Mouse (Mus musculus): ENCODE data around the gene Vars2. TPM values are rescaled to one million over a fixed set of nuclear protein-coding genes. Genes with fewer than 3 reads are reported as not detected.

The Vars2 gene
- 19.0 and 19.8 TPM in 2 replicates for polyA plus RNA-seq (2015; fragmentation: Nextera tagmentation; extraction: Ambion mirVana)

GRCm38 (mm10) chr17:35667334-35668065 is at the start of gene Vars2:
Gene Vars2 (minus strand): TSS chr17:35667592.
- H3K9me3 ChIP-seq (ENCODE audit: control insufficient read depth, low read length): no peaks in the 10 kb centered on the region
- peak within 1 kb of the TSS; percentile 89 for H3K9ac ChIP-seq (replicated peaks; ENCODE audit: low read depth, low read length)
- peaks cover 13% of the 10 kb centered on the region for H3K4me1 ChIP-seq (replicated peaks; ENCODE audit: control insufficient read depth, insufficient read depth, low read length)
- H3K36me3 ChIP-seq (ENCODE audit: control insufficient read depth, insufficient read depth): no peaks in the 10 kb centered on the region
- peak; percentile 91 for ATAC-seq
- H3K4me3 ChIP-seq (replicated peaks; ENCODE audit: low read length): peak within 1 kb of the TSS; percentile 84
- no peaks in the 10 kb centered on the region for H3K27me3 ChIP-seq (replicated peaks; ENCODE audit: control insufficient read depth, insufficient read depth, low read length)
- under 1% methylated on average over 61 of the region's 61 CpGs for WGBS
- peak within 1 kb of the TSS; percentile 83 for H3K27ac ChIP-seq (ENCODE audit: low read length)
- H3K4me2 ChIP-seq (ENCODE audit: low read length): peak within 1 kb of the TSS; percentile 74

- Histone ChIP-seq H3K9ac (replicated peaks; ENCODE audit: low read depth, low read length) (no peak overlapping the region), H3K36me3 (ENCODE audit: control insufficient read depth, insufficient read depth) (no peaks in the 10 kb centered on the region), H3K4me1 (replicated peaks; ENCODE audit: control insufficient read depth, insufficient read depth, low read length) (peaks cover 11% of the 10 kb centered on the region), H3K27ac (ENCODE audit: low read length) (no peak overlapping the region), H3K9me3 (ENCODE audit: control insufficient read depth, low read length) (no peaks in the 10 kb centered on the region), H3K27me3 (replicated peaks; ENCODE audit: control insufficient read depth, insufficient read depth, low read length) (no peaks in the 10 kb centered on the region), H3K4me2 (ENCODE audit: low read length) (no peak overlapping the region), H3K4me3 (replicated peaks; ENCODE audit: low read length) (no peak overlapping the region)
- WGBS: 92% methylated on average over 6 of the region's 6 CpGs
- no peak for ATAC-seq
Measured at GRCm38 (mm10) chr17:35717080-35717479, 49.7 kb upstream of the Vars2 start.

GRCm38 (mm10) chr17:35716114-35716513 is 48.7 kb upstream of the Vars2 start:
- H3K4me3 ChIP-seq (replicated peaks; ENCODE audit: low read length): no peak overlapping the region
- no peak overlapping the region for H3K9ac ChIP-seq (replicated peaks; ENCODE audit: low read depth, low read length)
- ATAC-seq: no peak
- 92% methylated on average over 3 of the region's 3 CpGs for WGBS
- no peak overlapping the region for H3K4me2 ChIP-seq (ENCODE audit: low read length)
- no peaks in the 10 kb centered on the region for H3K36me3 ChIP-seq (ENCODE audit: control insufficient read depth, insufficient read depth)
- H3K4me1 ChIP-seq (replicated peaks; ENCODE audit: control insufficient read depth, insufficient read depth, low read length): peaks cover 12% of the 10 kb centered on the region
- H3K27me3 ChIP-seq (replicated peaks; ENCODE audit: control insufficient read depth, insufficient read depth, low read length): no peaks in the 10 kb centered on the region
- no peak overlapping the region for H3K27ac ChIP-seq (ENCODE audit: low read length)
- no peaks in the 10 kb centered on the region for H3K9me3 ChIP-seq (ENCODE audit: control insufficient read depth, low read length)

GRCm38 (mm10) chr17:35710705-35711347 is 43.4 kb upstream of the Vars2 start:
- Histone ChIP-seq H3K4me1 (replicated peaks; ENCODE audit: control insufficient read depth, insufficient read depth, low read length) (peaks cover 15% of the 10 kb centered on the region), H3K4me3 (replicated peaks; ENCODE audit: low read length) (no peak overlapping the region), H3K36me3 (ENCODE audit: control insufficient read depth, insufficient read depth) (no peaks in the 10 kb centered on the region), H3K27me3 (replicated peaks; ENCODE audit: control insufficient read depth, insufficient read depth, low read length) (no peaks in the 10 kb centered on the region), H3K4me2 (ENCODE audit: low read length) (0 out of 2 replicates have a peak overlapping the region, but pooled peaks have one; percentile 8), H3K9me3 (ENCODE audit: control insufficient read depth, low read length) (no peaks in the 10 kb centered on the region), H3K27ac (ENCODE audit: low read length) (0 out of 2 replicates have a peak overlapping the region, but pooled peaks have one; percentile 5), H3K9ac (replicated peaks; ENCODE audit: low read depth, low read length) (no peak overlapping the region)
- 10% methylated on average over 8 of the region's 8 CpGs for WGBS
- peak; percentile 89 for ATAC-seq

GRCm38 (mm10) chr17:35708611-35709010 is 41.2 kb upstream of the Vars2 start:
- no peaks in the 10 kb centered on the region for H3K36me3 ChIP-seq (ENCODE audit: control insufficient read depth, insufficient read depth)
- H3K9ac ChIP-seq (replicated peaks; ENCODE audit: low read depth, low read length): no peak overlapping the region
- H3K4me1 ChIP-seq (replicated peaks; ENCODE audit: control insufficient read depth, insufficient read depth, low read length): peaks cover 35% of the 10 kb centered on the region
- no peak overlapping the region for H3K4me3 ChIP-seq (replicated peaks; ENCODE audit: low read length)
- no peaks in the 10 kb centered on the region for H3K27me3 ChIP-seq (replicated peaks; ENCODE audit: control insufficient read depth, insufficient read depth, low read length)
- no peak overlapping the region for H3K4me2 ChIP-seq (ENCODE audit: low read length)
- H3K27ac ChIP-seq (ENCODE audit: low read length): no peak overlapping the region
- 80% methylated on average over 2 of the region's 2 CpGs for WGBS
- ATAC-seq: no peak
- H3K9me3 ChIP-seq (ENCODE audit: control insufficient read depth, low read length): no peaks in the 10 kb centered on the region

- ATAC-seq: no peak
- WGBS: 52% methylated on average over 7 of the region's 7 CpGs
- H3K36me3 ChIP-seq (ENCODE audit: control insufficient read depth, insufficient read depth): no peaks in the 10 kb centered on the region
- H3K4me3 ChIP-seq (replicated peaks; ENCODE audit: low read length): no peak overlapping the region
- no peaks in the 10 kb centered on the region for H3K27me3 ChIP-seq (replicated peaks; ENCODE audit: control insufficient read depth, insufficient read depth, low read length)
- H3K27ac ChIP-seq (ENCODE audit: low read length): no peak overlapping the region
- H3K9ac ChIP-seq (replicated peaks; ENCODE audit: low read depth, low read length): no peak overlapping the region
- H3K9me3 ChIP-seq (ENCODE audit: control insufficient read depth, low read length): no peaks in the 10 kb centered on the region
- H3K4me2 ChIP-seq (ENCODE audit: low read length): no peak overlapping the region
- H3K4me1 ChIP-seq (replicated peaks; ENCODE audit: control insufficient read depth, insufficient read depth, low read length): peaks cover 36% of the 10 kb centered on the region
Measured at GRCm38 (mm10) chr17:35707929-35708328, 40.5 kb upstream of the Vars2 start.

- Histone ChIP-seq H3K4me2 (ENCODE audit: low read length) (no peak overlapping the region), H3K9ac (replicated peaks; ENCODE audit: low read depth, low read length) (no peak overlapping the region), H3K27ac (ENCODE audit: low read length) (peak overlapping the region; percentile 6; the same call in 1 of the 2 replicates), H3K9me3 (ENCODE audit: control insufficient read depth, low read length) (no peaks in the 10 kb centered on the region), H3K27me3 (replicated peaks; ENCODE audit: control insufficient read depth, insufficient read depth, low read length) (no peaks in the 10 kb centered on the region), H3K36me3 (ENCODE audit: control insufficient read depth, insufficient read depth) (no peaks in the 10 kb centered on the region), H3K4me1 (replicated peaks; ENCODE audit: control insufficient read depth, insufficient read depth, low read length) (peaks cover 48% of the 10 kb centered on the region), H3K4me3 (replicated peaks; ENCODE audit: low read length) (no peak overlapping the region)
- 18% methylated on average over 4 of the region's 4 CpGs for WGBS
- ATAC-seq: no peak
Measured at GRCm38 (mm10) chr17:35705836-35706235, 38.4 kb upstream of the Vars2 start.

- Histone ChIP-seq H3K4me2 (ENCODE audit: low read length) (peak within 1 kb of the TSS; percentile 60), H3K4me3 (replicated peaks; ENCODE audit: low read length) (peak within 1 kb of the TSS; percentile 49), H3K9me3 (ENCODE audit: control insufficient read depth, low read length) (no peaks in the 10 kb centered on the region), H3K9ac (replicated peaks; ENCODE audit: low read depth, low read length) (peak within 1 kb of the TSS; percentile 74), H3K36me3 (ENCODE audit: control insufficient read depth, insufficient read depth) (no peaks in the 10 kb centered on the region), H3K27me3 (replicated peaks; ENCODE audit: control insufficient read depth, insufficient read depth, low read length) (no peaks in the 10 kb centered on the region), H3K27ac (ENCODE audit: low read length) (peak within 1 kb of the TSS; percentile 97), H3K4me1 (replicated peaks; ENCODE audit: control insufficient read depth, insufficient read depth, low read length) (peaks cover 41% of the 10 kb centered on the region)
- ATAC-seq: peak; percentile 38
- 8% methylated on average over 19 of the region's 19 CpGs for WGBS
Measured at GRCm38 (mm10) chr17:35704621-35705464, 37.5 kb upstream of the Vars2 start, which contains the start of gene Ddr1. Gene Ddr1 (minus strand): TSS chr17:35704621.
